Mouse (Mus musculus): ENCODE measurements at regions not wholly inside any gene's neighbourhood (a gene's known extent, or its start where the extent isn't known, plus 50 kb on each side); places are given as distances from the start of the nearest gene placed in this dataset.

DNA sequence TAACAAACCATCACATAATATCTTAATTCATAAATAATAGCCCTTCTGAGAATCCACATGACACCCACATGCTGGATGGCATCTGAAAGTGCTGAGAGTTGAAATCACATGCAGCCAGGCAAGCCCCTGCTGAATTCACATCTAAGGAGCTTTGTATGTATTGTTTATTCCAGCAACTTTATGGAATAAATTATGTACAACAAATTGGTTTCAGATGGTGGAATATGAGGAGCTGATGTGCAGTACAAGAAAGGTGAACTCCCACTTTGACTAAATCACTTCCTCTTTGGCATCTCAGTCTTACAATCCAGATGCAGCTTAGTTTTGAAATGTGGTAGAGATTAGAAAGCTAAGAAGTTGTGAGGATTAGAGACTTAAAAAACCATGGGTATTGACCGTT, 82.2 kb upstream of the Efemp1 start:
- no peak for TF ChIP-seq CTCF (IDR thresholded peaks at IDR 0.05; ENCODE audit: extremely low read depth, insufficient read depth, low read length)
- no peak for TF ChIP-seq POLR2A (IDR thresholded peaks at IDR 0.05; ENCODE audit: extremely low read depth, insufficient read depth, low read length)
